Mouse (Mus musculus): ENCODE results near the gene Tmem43. TPM values are rescaled to one million over a fixed set of nuclear protein-coding genes. Genes with fewer than 3 reads are reported as not detected.

Gene Tmem43
- 65.7 and 69.6 TPM in 2 replicates for polyA plus RNA-seq (2015; fragmentation: Nextera tagmentation; extraction: Ambion mirVana)

- Histone ChIP-seq H3K9ac (peak within 1 kb of the TSS; percentile 85), H3K27ac (replicated peaks) (peak within 1 kb of the TSS; percentile 84), H3K36me3 (peaks cover 20% of the 10 kb centered on the region), H3K4me1 (peaks cover 23% of the 10 kb centered on the region), H3K27me3 (no peaks in the 10 kb centered on the region), H3K4me2 (replicated peaks) (peak within 1 kb of the TSS; percentile 76), H3K4me3 (replicated peaks) (peak within 1 kb of the TSS; percentile 87), H3K9me3 (replicated peaks) (no peaks in the 10 kb centered on the region)
- ATAC-seq (ENCODE audit: insufficient number of reproducible peaks, low FRiP score, low TSS enrichment, low read depth) = peak; percentile 96
- under 1% methylated on average over 67 of the region's 74 CpGs for WGBS
Observed at GRCm38 (mm10) chr6:91472868-91473804, at the start of gene Tmem43, which contains the start of gene Chchd4. Tmem43 (plus strand) TSS chr6:91473703. Chchd4 (minus strand) TSS chr6:91473546.

GRCm38 (mm10) chr6:91424151-91424550 is 49.4 kb upstream of the Tmem43 start:
- Histone ChIP-seq H3K4me1 (no peaks in the 10 kb centered on the region), H3K9ac (no peak overlapping the region), H3K4me3 (replicated peaks) (no peak overlapping the region), H3K9me3 (replicated peaks) (no peaks in the 10 kb centered on the region), H3K36me3 (no peaks in the 10 kb centered on the region), H3K27me3 (peaks cover 8% of the 10 kb centered on the region), H3K4me2 (replicated peaks) (no peak overlapping the region), H3K27ac (replicated peaks) (no peak overlapping the region)
- WGBS = 47% methylated on average over 4 of the region's 4 CpGs
- no peak for ATAC-seq (ENCODE audit: insufficient number of reproducible peaks, low FRiP score, low TSS enrichment, low read depth)

GRCm38 (mm10) chr6:91440474-91441144 is 32.9 kb upstream of the Tmem43 start:
- Histone ChIP-seq H3K27me3 (peaks cover 10% of the 10 kb centered on the region; the same call in 1 of the 2 replicates), H3K9me3 (replicated peaks) (no peaks in the 10 kb centered on the region), H3K4me3 (replicated peaks) (peak overlapping the region; percentile 70), H3K36me3 (no peaks in the 10 kb centered on the region), H3K4me1 (peaks cover 6% of the 10 kb centered on the region), H3K4me2 (replicated peaks) (peak overlapping the region; percentile 92), H3K27ac (replicated peaks) (peak overlapping the region; percentile 58), H3K9ac (peak overlapping the region; percentile 46)
- ATAC-seq (ENCODE audit: insufficient number of reproducible peaks, low FRiP score, low TSS enrichment, low read depth) = peak; percentile 94
- 2% methylated on average over 30 of the region's 30 CpGs for WGBS

- no peaks in the 10 kb centered on the region for H3K36me3 ChIP-seq
- WGBS = 2% methylated on average over 19 of the region's 19 CpGs
- peak overlapping the region; percentile 70 for H3K4me3 ChIP-seq (replicated peaks)
- peaks cover 10% of the 10 kb centered on the region; the same call in 1 of the 2 replicates for H3K27me3 ChIP-seq
- H3K4me2 ChIP-seq (replicated peaks) = peak overlapping the region; percentile 92
- H3K9ac ChIP-seq = peak overlapping the region; percentile 46
- peak; percentile 40; the same call in 1 of the 2 replicates for ATAC-seq (ENCODE audit: insufficient number of reproducible peaks, low FRiP score, low TSS enrichment, low read depth)
- H3K27ac ChIP-seq (replicated peaks) = peak overlapping the region; percentile 58; the same call in 1 of the 2 replicates
- no peaks in the 10 kb centered on the region for H3K9me3 ChIP-seq (replicated peaks)
- H3K4me1 ChIP-seq = peaks cover 6% of the 10 kb centered on the region
Observed at GRCm38 (mm10) chr6:91441145-91441662, 32.3 kb upstream of the Tmem43 start.

- WGBS = 81% methylated on average over 3 of the region's 3 CpGs
- no peak overlapping the region for H3K4me3 ChIP-seq (replicated peaks)
- H3K9ac ChIP-seq = no peak overlapping the region
- no peaks in the 10 kb centered on the region for H3K36me3 ChIP-seq
- H3K27ac ChIP-seq (replicated peaks) = no peak overlapping the region
- no peaks in the 10 kb centered on the region for H3K9me3 ChIP-seq (replicated peaks)
- H3K4me1 ChIP-seq = peaks cover 6% of the 10 kb centered on the region
- H3K4me2 ChIP-seq (replicated peaks) = no peak overlapping the region
- H3K27me3 ChIP-seq = 0 out of 2 replicates have a peak, but pooled peaks cover 4% of the 10 kb centered on the region
- ATAC-seq (ENCODE audit: insufficient number of reproducible peaks, low FRiP score, low TSS enrichment, low read depth) = no peak
Observed at GRCm38 (mm10) chr6:91445316-91445715, 28.2 kb upstream of the Tmem43 start.

- no peak overlapping the region for H3K9ac ChIP-seq
- no peak for ATAC-seq (ENCODE audit: insufficient number of reproducible peaks, low FRiP score, low TSS enrichment, low read depth)
Observed at GRCm38 (mm10) chr6:91449472-91450225, 23.9 kb upstream of the Tmem43 start.

GRCm38 (mm10) chr6:91452056-91452455 is 21.4 kb upstream of the Tmem43 start:
- no peak overlapping the region for H3K27ac ChIP-seq (replicated peaks)
- WGBS = 44% methylated on average over 1 of the region's 1 CpGs
- H3K9ac ChIP-seq = no peak overlapping the region
- H3K4me3 ChIP-seq (replicated peaks) = no peak overlapping the region
- no peak for ATAC-seq (ENCODE audit: insufficient number of reproducible peaks, low FRiP score, low TSS enrichment, low read depth)
- H3K36me3 ChIP-seq = no peaks in the 10 kb centered on the region
- 0 out of 2 replicates have a peak, but pooled peaks cover 4% of the 10 kb centered on the region for H3K27me3 ChIP-seq
- H3K9me3 ChIP-seq (replicated peaks) = no peaks in the 10 kb centered on the region
- H3K4me2 ChIP-seq (replicated peaks) = no peak overlapping the region
- no peaks in the 10 kb centered on the region for H3K4me1 ChIP-seq

More at GRCm38 (mm10) chr6:91449472-91450225, 23.9 kb upstream of the Tmem43 start:
- Histone ChIP-seq H3K9me3 (replicated peaks) (no peaks in the 10 kb centered on the region), H3K4me2 (replicated peaks) (no peak overlapping the region), H3K27me3 (0 out of 2 replicates have a peak, but pooled peaks cover 4% of the 10 kb centered on the region), H3K36me3 (no peaks in the 10 kb centered on the region), H3K4me3 (replicated peaks) (no peak overlapping the region), H3K27ac (replicated peaks) (no peak overlapping the region), H3K4me1 (no peaks in the 10 kb centered on the region)
- 57% methylated on average over 3 of the region's 3 CpGs for WGBS

- no peak overlapping the region for H3K27ac ChIP-seq (replicated peaks)
- no peaks in the 10 kb centered on the region for H3K27me3 ChIP-seq
- no peak overlapping the region for H3K4me2 ChIP-seq (replicated peaks)
- H3K4me1 ChIP-seq = no peaks in the 10 kb centered on the region
- no peak for ATAC-seq (ENCODE audit: insufficient number of reproducible peaks, low FRiP score, low TSS enrichment, low read depth)
- H3K4me3 ChIP-seq (replicated peaks) = no peak overlapping the region
- H3K36me3 ChIP-seq = no peaks in the 10 kb centered on the region
- H3K9ac ChIP-seq = no peak overlapping the region
- WGBS = 40% methylated on average over 5 of the region's 5 CpGs
- H3K9me3 ChIP-seq (replicated peaks) = no peaks in the 10 kb centered on the region
Observed at GRCm38 (mm10) chr6:91454546-91454945, 19.0 kb upstream of the Tmem43 start.

GRCm38 (mm10) chr6:91459471-91459870 is 14.0 kb upstream of the Tmem43 start:
- H3K27ac ChIP-seq (replicated peaks) = no peak overlapping the region
- no peaks in the 10 kb centered on the region for H3K4me1 ChIP-seq
- no peaks in the 10 kb centered on the region for H3K27me3 ChIP-seq
- peaks cover 15% of the 10 kb centered on the region; the same call in 1 of the 2 replicates for H3K36me3 ChIP-seq
- H3K4me3 ChIP-seq (replicated peaks) = no peak overlapping the region
- H3K9ac ChIP-seq = no peak overlapping the region
- no peak for ATAC-seq (ENCODE audit: insufficient number of reproducible peaks, low FRiP score, low TSS enrichment, low read depth)
- H3K9me3 ChIP-seq (replicated peaks) = no peaks in the 10 kb centered on the region
- no peak overlapping the region for H3K4me2 ChIP-seq (replicated peaks)
- 82% methylated on average over 1 of the region's 1 CpGs for WGBS

- H3K27me3 ChIP-seq = no peaks in the 10 kb centered on the region
- no peaks in the 10 kb centered on the region for H3K9me3 ChIP-seq (replicated peaks)
- H3K4me3 ChIP-seq (replicated peaks) = no peak overlapping the region
- no peak overlapping the region for H3K4me2 ChIP-seq (replicated peaks)
- 85% methylated on average over 2 of the region's 2 CpGs for WGBS
- H3K9ac ChIP-seq = no peak overlapping the region
- H3K27ac ChIP-seq (replicated peaks) = no peak overlapping the region
- no peaks in the 10 kb centered on the region for H3K4me1 ChIP-seq
- peaks cover 47% of the 10 kb centered on the region for H3K36me3 ChIP-seq
- no peak for ATAC-seq (ENCODE audit: insufficient number of reproducible peaks, low FRiP score, low TSS enrichment, low read depth)
Observed at GRCm38 (mm10) chr6:91465756-91466155, 7.7 kb upstream of the Tmem43 start.

Data from embryonic facial prominence, embryonic 15.5 days (tissue).